Mouse (Mus musculus): ENCODE data around the gene Bbof1. TPM values are rescaled to one million over a fixed set of nuclear protein-coding genes. Genes with fewer than 3 reads are reported as not detected.

Gene Bbof1
- polyA plus RNA-seq, 1 experiment from 2014 or later = 0.53 TPM

- Histone ChIP-seq H3K4me1 (replicated peaks; ENCODE audit: control insufficient read depth, insufficient read depth, low read length) (0 out of 2 replicates have a peak, but pooled peaks cover 2% of the 10 kb centered on the region), H3K27me3 (replicated peaks; ENCODE audit: control insufficient read depth, insufficient read depth, low read length) (no peaks in the 10 kb centered on the region), H3K4me2 (replicated peaks; ENCODE audit: low read depth) (no peak overlapping the region), H3K36me3 (ENCODE audit: control insufficient read depth, insufficient read depth) (peaks cover 47% of the 10 kb centered on the region), H3K27ac (ENCODE audit: low read depth, low read length) (no peak overlapping the region), H3K9ac (ENCODE audit: low read depth, low read length) (no peak overlapping the region), H3K9me3 (ENCODE audit: control insufficient read depth) (no peaks in the 10 kb centered on the region), H3K4me3 (ENCODE audit: low read depth, low read length) (no peak overlapping the region)
- ATAC-seq = no peak
- no peak for TF ChIP-seq CTCF (IDR thresholded peaks at IDR 0.05; ENCODE audit: low read depth)
- WGBS = 75% methylated on average over 14 of the region's 14 CpGs
Measured at GRCm38 (mm10) chr12:84388774-84389400, 20.0 kb upstream of the Bbof1 start.

- H3K4me3 ChIP-seq (ENCODE audit: low read depth, low read length) = no peak overlapping the region
- no peak overlapping the region for H3K9ac ChIP-seq (ENCODE audit: low read depth, low read length)
- no peaks in the 10 kb centered on the region for H3K27me3 ChIP-seq (replicated peaks; ENCODE audit: control insufficient read depth, insufficient read depth, low read length)
- H3K4me2 ChIP-seq (replicated peaks; ENCODE audit: low read depth) = no peak overlapping the region
- WGBS = 79% methylated on average over 6 of the region's 6 CpGs
- ATAC-seq = no peak
- H3K4me1 ChIP-seq (replicated peaks; ENCODE audit: control insufficient read depth, insufficient read depth, low read length) = no peaks in the 10 kb centered on the region
- H3K27ac ChIP-seq (ENCODE audit: low read depth, low read length) = no peak overlapping the region
- TF ChIP-seq CTCF (IDR thresholded peaks at IDR 0.05; ENCODE audit: low read depth) = no peak
- no peaks in the 10 kb centered on the region for H3K9me3 ChIP-seq (ENCODE audit: control insufficient read depth)
- peaks cover 37% of the 10 kb centered on the region; the same call in 1 of the 2 replicates for H3K36me3 ChIP-seq (ENCODE audit: control insufficient read depth, insufficient read depth)
Measured at GRCm38 (mm10) chr12:84390336-84390735, 18.5 kb upstream of the Bbof1 start.

DNA sequence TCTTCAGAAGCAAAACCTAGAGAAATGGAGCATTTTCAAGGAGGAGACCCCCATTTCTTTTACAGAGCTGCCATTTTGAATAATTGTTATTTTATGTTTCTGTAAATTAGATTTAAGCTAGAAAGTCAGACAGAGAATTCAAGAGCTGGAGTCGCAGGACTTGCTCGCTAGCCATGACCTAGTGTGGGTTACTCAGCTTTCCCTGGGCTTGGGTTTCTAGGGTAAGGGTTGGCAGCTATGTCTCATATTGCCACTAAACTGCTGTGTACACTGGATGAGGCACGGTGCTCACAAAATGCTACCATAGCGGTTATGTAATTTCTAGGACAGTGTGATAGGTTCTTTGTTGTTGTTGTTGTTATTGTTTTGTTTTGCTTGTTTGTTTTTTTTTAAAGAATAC, 16.2 kb upstream of the Bbof1 start:
- Histone ChIP-seq H3K9ac (ENCODE audit: low read depth, low read length) (no peak overlapping the region), H3K4me3 (ENCODE audit: low read depth, low read length) (no peak overlapping the region), H3K4me1 (replicated peaks; ENCODE audit: control insufficient read depth, insufficient read depth, low read length) (no peaks in the 10 kb centered on the region), H3K9me3 (ENCODE audit: control insufficient read depth) (no peaks in the 10 kb centered on the region), H3K27ac (ENCODE audit: low read depth, low read length) (no peak overlapping the region), H3K36me3 (ENCODE audit: control insufficient read depth, insufficient read depth) (peaks cover 34% of the 10 kb centered on the region; the same call in 1 of the 2 replicates), H3K4me2 (replicated peaks; ENCODE audit: low read depth) (no peak overlapping the region), H3K27me3 (replicated peaks; ENCODE audit: control insufficient read depth, insufficient read depth, low read length) (no peaks in the 10 kb centered on the region)
- no peak for ATAC-seq
- 98% methylated on average over 4 of the region's 4 CpGs for WGBS
- TF ChIP-seq CTCF (IDR thresholded peaks at IDR 0.05; ENCODE audit: low read depth) = no peak

DNA sequence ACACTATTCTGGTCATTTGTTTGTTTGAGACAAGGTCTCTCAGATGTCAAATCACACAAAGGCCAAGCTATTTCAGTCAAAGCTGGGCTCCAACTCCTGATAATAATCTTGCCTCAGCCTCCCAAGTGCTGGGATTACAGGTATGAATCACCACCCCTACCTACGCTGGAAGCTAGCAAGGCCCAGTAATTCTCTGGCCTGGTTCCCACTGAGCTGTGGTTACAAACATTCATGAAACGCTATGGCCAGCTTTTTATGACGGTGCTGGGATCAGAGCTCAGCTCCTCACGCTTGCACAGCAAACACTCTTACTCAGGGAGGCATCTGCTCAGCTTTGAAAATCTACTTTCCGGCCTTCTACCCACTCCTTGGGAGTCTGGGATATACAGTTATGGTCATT, 15.0 kb upstream of the Bbof1 start:
- no peak for TF ChIP-seq CTCF (IDR thresholded peaks at IDR 0.05; ENCODE audit: low read depth)
- H3K27ac ChIP-seq (ENCODE audit: low read depth, low read length) = no peak overlapping the region
- no peak for ATAC-seq
- no peaks in the 10 kb centered on the region for H3K9me3 ChIP-seq (ENCODE audit: control insufficient read depth)
- no peak overlapping the region for H3K4me3 ChIP-seq (ENCODE audit: low read depth, low read length)
- H3K4me1 ChIP-seq (replicated peaks; ENCODE audit: control insufficient read depth, insufficient read depth, low read length) = no peaks in the 10 kb centered on the region
- H3K27me3 ChIP-seq (replicated peaks; ENCODE audit: control insufficient read depth, insufficient read depth, low read length) = no peaks in the 10 kb centered on the region
- no peak overlapping the region for H3K9ac ChIP-seq (ENCODE audit: low read depth, low read length)
- H3K36me3 ChIP-seq (ENCODE audit: control insufficient read depth, insufficient read depth) = peaks cover 29% of the 10 kb centered on the region; the same call in 1 of the 2 replicates
- WGBS = 66% methylated on average over 5 of the region's 5 CpGs
- no peak overlapping the region for H3K4me2 ChIP-seq (replicated peaks; ENCODE audit: low read depth)

DNA sequence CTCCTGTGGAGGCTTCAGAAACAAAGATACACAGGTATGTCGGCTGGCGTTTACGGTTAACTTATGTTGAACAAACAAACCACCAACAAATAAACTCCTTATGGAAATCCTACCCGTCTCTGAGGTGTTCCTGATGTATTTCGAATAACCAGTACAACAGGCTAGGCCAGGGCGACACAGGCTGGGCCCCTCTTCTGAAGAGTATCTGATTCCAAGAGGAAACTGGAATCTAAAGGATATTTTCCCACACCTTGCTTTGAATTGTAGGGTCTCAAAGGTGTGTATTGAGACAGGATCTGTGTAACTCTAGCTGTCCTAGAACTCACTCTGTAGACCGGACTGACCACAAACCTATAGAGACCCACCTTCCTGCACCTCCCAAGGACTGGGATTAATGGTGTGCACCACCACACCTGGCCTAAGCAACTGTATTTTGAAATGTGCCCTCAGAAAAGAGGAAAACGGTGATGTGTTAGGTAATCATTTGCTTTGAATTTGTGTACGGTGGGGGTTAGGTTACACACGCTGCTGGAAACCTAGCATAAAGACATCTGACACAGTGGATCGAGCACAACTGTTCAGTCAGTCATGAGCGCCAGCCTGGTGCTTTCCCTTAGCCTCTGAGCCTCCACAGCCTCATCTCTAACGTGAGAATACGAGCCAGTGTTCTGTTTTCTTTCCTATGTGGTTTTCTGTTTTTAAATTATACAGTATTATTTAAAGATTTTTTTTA, 11.8 kb upstream of the Bbof1 start:
- peaks cover 20% of the 10 kb centered on the region; the same call in 1 of the 2 replicates for H3K36me3 ChIP-seq (ENCODE audit: control insufficient read depth, insufficient read depth)
- no peak for TF ChIP-seq CTCF (IDR thresholded peaks at IDR 0.05; ENCODE audit: low read depth)
- no peak overlapping the region for H3K4me2 ChIP-seq (replicated peaks; ENCODE audit: low read depth)
- no peak for ATAC-seq
- no peak overlapping the region for H3K4me3 ChIP-seq (ENCODE audit: low read depth, low read length)
- no peak overlapping the region for H3K9ac ChIP-seq (ENCODE audit: low read depth, low read length)
- H3K9me3 ChIP-seq (ENCODE audit: control insufficient read depth) = no peaks in the 10 kb centered on the region
- no peaks in the 10 kb centered on the region for H3K27me3 ChIP-seq (replicated peaks; ENCODE audit: control insufficient read depth, insufficient read depth, low read length)
- no peaks in the 10 kb centered on the region for H3K4me1 ChIP-seq (replicated peaks; ENCODE audit: control insufficient read depth, insufficient read depth, low read length)
- WGBS = 79% methylated on average over 14 of the region's 14 CpGs
- H3K27ac ChIP-seq (ENCODE audit: low read depth, low read length) = no peak overlapping the region

DNA sequence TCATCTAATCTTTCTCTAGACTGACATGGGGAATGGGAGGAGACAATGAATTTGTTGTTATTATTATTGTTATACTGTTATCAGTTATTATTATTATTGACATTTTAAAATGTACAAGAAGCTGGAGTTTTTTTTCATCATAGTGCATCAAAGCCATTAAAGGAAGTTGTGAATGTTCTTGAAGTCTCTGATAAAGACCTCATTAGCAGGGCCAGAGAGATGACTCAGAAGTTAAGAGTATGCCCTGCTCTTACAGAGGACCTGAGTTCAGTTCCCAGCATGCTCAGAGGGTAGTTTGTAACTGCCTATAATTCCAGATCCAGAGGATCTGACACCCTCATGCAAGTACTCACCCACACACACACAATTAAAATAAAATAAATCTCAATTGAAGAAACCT, 11.2 kb upstream of the Bbof1 start:
- Histone ChIP-seq H3K27ac (ENCODE audit: low read depth, low read length) (no peak overlapping the region), H3K4me2 (replicated peaks; ENCODE audit: low read depth) (no peak overlapping the region), H3K4me1 (replicated peaks; ENCODE audit: control insufficient read depth, insufficient read depth, low read length) (no peaks in the 10 kb centered on the region), H3K27me3 (replicated peaks; ENCODE audit: control insufficient read depth, insufficient read depth, low read length) (no peaks in the 10 kb centered on the region), H3K9me3 (ENCODE audit: control insufficient read depth) (no peaks in the 10 kb centered on the region), H3K9ac (ENCODE audit: low read depth, low read length) (no peak overlapping the region), H3K4me3 (ENCODE audit: low read depth, low read length) (no peak overlapping the region), H3K36me3 (ENCODE audit: control insufficient read depth, insufficient read depth) (peaks cover 16% of the 10 kb centered on the region; the same call in 1 of the 2 replicates)
- no peak for TF ChIP-seq CTCF (IDR thresholded peaks at IDR 0.05; ENCODE audit: low read depth)
- no peak for ATAC-seq

All from intestine, postnatal 0 days (tissue).